Mouse (Mus musculus) heart, adult 11 months (tissue): ENCODE measurements around the gene Tmem114.

Source experiments
- DNase-seq: peaks from one replicate; pipeline ENCODE4 v3.0.0; 2022

Gene Tmem114

GRCm38 (mm10) chr16:8406708-8407107 is 18.2 kb downstream of the Tmem114 start:
- DNase-seq: no peak

GRCm38 (mm10) chr16:8402663-8403062 is 22.3 kb downstream of the Tmem114 start:
- no peak for DNase-seq

GRCm38 (mm10) chr16:8401171-8401955 is 23.6 kb downstream of the Tmem114 start:
- DNase-seq: no peak

GRCm38 (mm10) chr16:8399868-8400267 is 25.1 kb downstream of the Tmem114 start:
- DNase-seq: no peak

GRCm38 (mm10) chr16:8394946-8395345 is 30.0 kb downstream of the Tmem114 start:
- DNase-seq: peak; percentile 58

- DNase-seq: no peak
Observed at GRCm38 (mm10) chr16:8388491-8388890, 36.4 kb downstream of the Tmem114 start.

- peak; percentile 24 for DNase-seq
Observed at GRCm38 (mm10) chr16:8386386-8386785, 38.5 kb downstream of the Tmem114 start.

- no peak for DNase-seq
Observed at GRCm38 (mm10) chr16:8385679-8386078, 39.3 kb downstream of the Tmem114 start.

GRCm38 (mm10) chr16:8384772-8385171 is 40.2 kb downstream of the Tmem114 start:
- DNase-seq: peak; percentile 72

GRCm38 (mm10) chr16:8383396-8383795 is 41.5 kb downstream of the Tmem114 start:
- peak; percentile 61 for DNase-seq

- no peak for DNase-seq
Observed at GRCm38 (mm10) chr16:8363066-8363465, 61.9 kb downstream of the Tmem114 start.
